Mouse (Mus musculus) lung, adult 2 months (tissue): ENCODE measurements at regions not wholly inside any gene's neighbourhood (a gene's known extent, or its start where the extent isn't known, plus 50 kb on each side); places are given as distances from the start of the nearest gene placed in this dataset.

Experiments used
- DNase-seq: peaks from one replicate; pipeline ENCODE4 v3.0.0; 2022
- H3K4me1 ChIP-seq: fragments of 200-500 bp; 2 replicates; pipeline ENCODE4 v1.6.1; 2011; ENCODE audit warnings: low read length; ENCODE audit not compliant: control insufficient read depth, insufficient read depth
- H3K4me3 ChIP-seq: fragments of 200-500 bp; replicated peaks from 2 replicates; pipeline ENCODE3; 2011; ENCODE audit warnings: low read depth, mild to moderate bottlenecking, control low read depth, low read length; ENCODE audit errors: extremely low read depth
- CTCF ChIP-seq: fragments of 200-500 bp; IDR thresholded peaks from 2 replicates; pipeline ENCODE4 v1.5.1; 2011; ENCODE audit warnings: mild to moderate bottlenecking, low read length, control low read depth; ENCODE audit not compliant: insufficient read depth
- POLR2A ChIP-seq: fragments of 200-500 bp; IDR thresholded peaks from 2 replicates; pipeline ENCODE4 v1.6.1; 2011; ENCODE audit warnings: low read depth, mild to moderate bottlenecking, control low read depth, low read length, borderline replicate concordance; ENCODE audit errors: extremely low read depth
- WGBS: fragments of 180-500 bp; shearing (Covaris S2); methylation state at CpG from one replicate; pipeline ENCODE4 v1.1.7; 2018; 5-methylcytosine and 5-hydroxymethylcytosine counted together

- no peaks in the 10 kb centered on the region for H3K4me1 ChIP-seq
- TF ChIP-seq CTCF (no peak), POLR2A (no peak)
- DNase-seq: no peak
- WGBS: 41% methylated on average over 1 of the region's 1 CpGs
- no peak overlapping the region for H3K4me3 ChIP-seq
These were observed 77.3 kb upstream of the Rnaseh2b start for GRCm38 (mm10) chr14:62215071-62215470.

GRCm38 (mm10) chr14:62216995-62217394 lies 75.4 kb upstream of the Rnaseh2b start:
- no peak for DNase-seq
- TF ChIP-seq POLR2A (no peak), CTCF (no peak)
- 71% methylated on average over 1 of the region's 1 CpGs for WGBS
- H3K4me1 ChIP-seq: no peaks in the 10 kb centered on the region
- no peak overlapping the region for H3K4me3 ChIP-seq

GRCm38 (mm10) chr14:62217971-62218370 lies 74.4 kb upstream of the Rnaseh2b start:
- TF ChIP-seq CTCF: no peak
- TF ChIP-seq POLR2A: no peak
- Histone ChIP-seq H3K4me1 (no peaks in the 10 kb centered on the region), H3K4me3 (no peak overlapping the region)
- no peak for DNase-seq
- WGBS: 83% methylated on average over 2 of the region's 2 CpGs

GRCm38 (mm10) chr14:62218716-62219115 lies 73.7 kb upstream of the Rnaseh2b start:
- WGBS: 66% methylated on average over 2 of the region's 2 CpGs
- no peak for TF ChIP-seq POLR2A
- TF ChIP-seq CTCF: no peak
- Histone ChIP-seq H3K4me1 (no peaks in the 10 kb centered on the region), H3K4me3 (no peak overlapping the region)
- no peak for DNase-seq

DNA sequence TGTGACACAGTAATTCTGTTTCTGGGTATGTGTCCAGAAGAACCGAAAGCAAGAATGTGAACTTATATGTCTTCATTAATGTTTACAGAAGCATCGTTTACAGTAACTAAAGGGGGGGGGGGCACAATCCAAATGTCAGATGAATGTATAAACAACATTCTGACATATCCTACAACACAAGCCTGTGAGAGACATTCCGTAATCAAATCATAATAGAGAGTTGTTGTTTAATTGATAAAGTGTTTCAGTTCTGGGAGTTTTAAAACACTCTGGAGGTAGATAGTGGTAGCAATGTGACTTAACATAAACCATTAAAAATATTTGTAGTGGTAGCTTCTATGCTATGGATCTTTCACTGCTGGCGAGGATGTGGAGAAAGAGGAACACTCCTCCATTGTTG lies 71.6 kb upstream of the Rnaseh2b start:
- WGBS: 56% methylated on average over 4 of the region's 4 CpGs
- H3K4me3 ChIP-seq: no peak overlapping the region
- TF ChIP-seq POLR2A: no peak
- TF ChIP-seq CTCF: no peak
- no peak for DNase-seq
- H3K4me1 ChIP-seq: no peaks in the 10 kb centered on the region
